Mouse (Mus musculus): ENCODE results near the gene Gabpb2. TPM values are rescaled to one million over a fixed set of nuclear protein-coding genes. Genes with fewer than 3 reads are reported as not detected.
"Not testable (repeated sequence)": the region's sequence is repeated elsewhere in the genome, so short reads cannot be mapped to it uniquely, and the experiment has no call there.

Gabpb2 gene
- polyA plus RNA-seq, 1 experiment from 2014 or later, result 7.7 TPM

GRCm38 (mm10) chr3:95147924-95148323 lies 69.8 kb downstream of the Gabpb2 start:
- no peak overlapping the region for H3K9ac ChIP-seq
- no peaks in the 10 kb centered on the region for H3K9me3 ChIP-seq (replicated peaks)
- no peak overlapping the region for H3K27ac ChIP-seq (ENCODE audit: poor library complexity, severe bottlenecking)
- H3K4me1 ChIP-seq (replicated peaks), result no peaks in the 10 kb centered on the region
- H3K36me3 ChIP-seq, result no peaks in the 10 kb centered on the region
- 61% methylated on average over 3 of the region's 3 CpGs for WGBS
- no peak overlapping the region for H3K4me3 ChIP-seq
- no peaks in the 10 kb centered on the region for H3K27me3 ChIP-seq (replicated peaks)
- H3K4me2 ChIP-seq, result no peak overlapping the region
- no peak for ATAC-seq (ENCODE audit: insufficient number of reproducible peaks, low FRiP score)

- H3K4me1 ChIP-seq (replicated peaks), result no peaks in the 10 kb centered on the region
- 8% methylated on average over 5 of the region's 5 CpGs for WGBS
- ATAC-seq (ENCODE audit: insufficient number of reproducible peaks, low FRiP score), result 0 out of 2 replicates have a peak, but pooled peaks have one; percentile 29
- H3K4me2 ChIP-seq, result no peak overlapping the region
- H3K9me3 ChIP-seq (replicated peaks), result no peaks in the 10 kb centered on the region; the same call in 1 of the 2 replicates
- no peaks in the 10 kb centered on the region for H3K27me3 ChIP-seq (replicated peaks)
- H3K27ac ChIP-seq (ENCODE audit: poor library complexity, severe bottlenecking), result no peak overlapping the region
- H3K36me3 ChIP-seq, result 0 out of 2 replicates have a peak, but pooled peaks cover 8% of the 10 kb centered on the region
- H3K9ac ChIP-seq, result no peak overlapping the region
- no peak overlapping the region for H3K4me3 ChIP-seq
Measured at GRCm38 (mm10) chr3:95142617-95143011, 75.1 kb downstream of the Gabpb2 start.

- Histone ChIP-seq H3K27ac (ENCODE audit: poor library complexity, severe bottlenecking) (no peak within 1 kb of the TSS), H3K9ac (no peak within 1 kb of the TSS), H3K4me2 (no peak within 1 kb of the TSS), H3K36me3 (0 out of 2 replicates have a peak, but pooled peaks cover 8% of the 10 kb centered on the region), H3K9me3 (replicated peaks) (no peaks in the 10 kb centered on the region; the same call in 1 of the 2 replicates), H3K4me3 (no peak within 1 kb of the TSS), H3K27me3 (replicated peaks) (no peaks in the 10 kb centered on the region), H3K4me1 (replicated peaks) (no peaks in the 10 kb centered on the region)
- ATAC-seq (ENCODE audit: insufficient number of reproducible peaks, low FRiP score), result no peak
- WGBS, result 78% methylated on average over 10 of the region's 10 CpGs
Measured at GRCm38 (mm10) chr3:95141952-95142616, 75.6 kb downstream of the Gabpb2 start, which contains the start of gene Tnfaip8l2. Gene Tnfaip8l2, minus strand, starts transcription at chr3:95142360.

- H3K36me3 ChIP-seq, result 0 out of 2 replicates have a peak, but pooled peaks cover 8% of the 10 kb centered on the region
- no peak for ATAC-seq (ENCODE audit: insufficient number of reproducible peaks, low FRiP score)
- 91% methylated on average over 9 of the region's 9 CpGs for WGBS
- no peaks in the 10 kb centered on the region; the same call in 1 of the 2 replicates for H3K9me3 ChIP-seq (replicated peaks)
- H3K27ac ChIP-seq (ENCODE audit: poor library complexity, severe bottlenecking), result no peak overlapping the region
- H3K4me2 ChIP-seq, result no peak overlapping the region
- H3K27me3 ChIP-seq (replicated peaks), result no peaks in the 10 kb centered on the region
- no peak overlapping the region for H3K9ac ChIP-seq
- H3K4me1 ChIP-seq (replicated peaks), result no peaks in the 10 kb centered on the region
- no peak overlapping the region for H3K4me3 ChIP-seq
Measured at GRCm38 (mm10) chr3:95141474-95141873, 76.2 kb downstream of the Gabpb2 start.

- H3K36me3 ChIP-seq, result 0 out of 2 replicates have a peak, but pooled peaks cover 8% of the 10 kb centered on the region
- H3K9me3 ChIP-seq (replicated peaks), result no peaks in the 10 kb centered on the region; the same call in 1 of the 2 replicates
- H3K27me3 ChIP-seq (replicated peaks), result no peaks in the 10 kb centered on the region
- H3K9ac ChIP-seq, result no peak overlapping the region
- H3K4me2 ChIP-seq, result peak overlapping the region; percentile 42; the same call in 1 of the 2 replicates
- no peak overlapping the region for H3K4me3 ChIP-seq
- peaks cover 3% of the 10 kb centered on the region for H3K4me1 ChIP-seq (replicated peaks)
- no peak overlapping the region for H3K27ac ChIP-seq (ENCODE audit: poor library complexity, severe bottlenecking)
- WGBS, result 80% methylated on average over 6 of the region's 6 CpGs
- no peak for ATAC-seq (ENCODE audit: insufficient number of reproducible peaks, low FRiP score)
Measured at GRCm38 (mm10) chr3:95140795-95141194, 76.9 kb downstream of the Gabpb2 start.

GRCm38 (mm10) chr3:95140289-95140595 lies 77.5 kb downstream of the Gabpb2 start:
- WGBS, result 43% methylated on average over 18 of the region's 18 CpGs
- no peak overlapping the region; the same call in 1 of the 2 replicates for H3K9ac ChIP-seq

GRCm38 (mm10) chr3:95139586-95140288 lies 78.0 kb downstream of the Gabpb2 start:
- Histone ChIP-seq H3K27ac (ENCODE audit: poor library complexity, severe bottlenecking) (no peak overlapping the region), H3K36me3 (0 out of 2 replicates have a peak, but pooled peaks cover 8% of the 10 kb centered on the region), H3K4me3 (no peak overlapping the region), H3K9ac (no peak overlapping the region; the same call in 1 of the 2 replicates), H3K27me3 (replicated peaks) (no peaks in the 10 kb centered on the region), H3K4me1 (replicated peaks) (peaks cover 14% of the 10 kb centered on the region), H3K9me3 (replicated peaks) (no peaks in the 10 kb centered on the region; the same call in 1 of the 2 replicates), H3K4me2 (peak overlapping the region; percentile 42)
- whole genome bisulfite sequencing, result 56% methylated on average over 25 of the region's 25 CpGs
- ATAC-seq (ENCODE audit: insufficient number of reproducible peaks, low FRiP score), result no peak

More at GRCm38 (mm10) chr3:95140289-95140595, 77.5 kb downstream of the Gabpb2 start:
- Histone ChIP-seq H3K4me1 (replicated peaks) (peaks cover 9% of the 10 kb centered on the region), H3K4me2 (peak overlapping the region; percentile 42), H3K36me3 (0 out of 2 replicates have a peak, but pooled peaks cover 8% of the 10 kb centered on the region), H3K27ac (ENCODE audit: poor library complexity, severe bottlenecking) (no peak overlapping the region), H3K27me3 (replicated peaks) (no peaks in the 10 kb centered on the region), H3K4me3 (no peak overlapping the region), H3K9me3 (replicated peaks) (no peaks in the 10 kb centered on the region; the same call in 1 of the 2 replicates)
- ATAC-seq (ENCODE audit: insufficient number of reproducible peaks, low FRiP score), result no peak

GRCm38 (mm10) chr3:95136336-95136735 lies 81.4 kb downstream of the Gabpb2 start:
- ATAC-seq (ENCODE audit: insufficient number of reproducible peaks, low FRiP score), result no peak
- 85% methylated on average over 3 of the region's 3 CpGs for whole genome bisulfite sequencing
- Histone ChIP-seq H3K27me3 (replicated peaks) (no peaks in the 10 kb centered on the region), H3K9ac (no peak overlapping the region), H3K4me2 (no peak overlapping the region), H3K4me3 (no peak overlapping the region), H3K36me3 (peaks cover 16% of the 10 kb centered on the region), H3K27ac (ENCODE audit: poor library complexity, severe bottlenecking) (no peak overlapping the region), H3K4me1 (replicated peaks) (peaks cover 19% of the 10 kb centered on the region), H3K9me3 (replicated peaks) (no peaks in the 10 kb centered on the region; the same call in 1 of the 2 replicates)

- no peaks in the 10 kb centered on the region for H3K9me3 ChIP-seq (replicated peaks)
- H3K36me3 ChIP-seq, result peaks cover 15% of the 10 kb centered on the region
- H3K27me3 ChIP-seq (replicated peaks), result no peaks in the 10 kb centered on the region
- H3K4me1 ChIP-seq (replicated peaks), result peaks cover 19% of the 10 kb centered on the region
- peak overlapping the region; percentile 46 for H3K4me3 ChIP-seq
- no peak overlapping the region for H3K9ac ChIP-seq
- WGBS, result 77% methylated on average over 7 of the region's 7 CpGs
- no peak for ATAC-seq (ENCODE audit: insufficient number of reproducible peaks, low FRiP score)
- no peak overlapping the region for H3K27ac ChIP-seq (ENCODE audit: poor library complexity, severe bottlenecking)
- peak overlapping the region; percentile 69 for H3K4me2 ChIP-seq
Measured at GRCm38 (mm10) chr3:95135433-95136052, 82.2 kb downstream of the Gabpb2 start.

- peaks cover 19% of the 10 kb centered on the region for H3K4me1 ChIP-seq (replicated peaks)
- H3K36me3 ChIP-seq, result peaks cover 18% of the 10 kb centered on the region
- WGBS, result 17% methylated on average over 6 of the region's 6 CpGs
- no peak overlapping the region; the same call in 1 of the 2 replicates for H3K9ac ChIP-seq
- H3K27me3 ChIP-seq (replicated peaks), result no peaks in the 10 kb centered on the region
- H3K4me2 ChIP-seq, result peak overlapping the region; percentile 69
- H3K4me3 ChIP-seq, result peak overlapping the region; percentile 46
- no peak overlapping the region; the same call in 1 of the 2 replicates for H3K27ac ChIP-seq (ENCODE audit: poor library complexity, severe bottlenecking)
- H3K9me3 ChIP-seq (replicated peaks), result no peaks in the 10 kb centered on the region
- 0 out of 2 replicates have a peak, but pooled peaks have one; percentile 29 for ATAC-seq (ENCODE audit: insufficient number of reproducible peaks, low FRiP score)
Measured at GRCm38 (mm10) chr3:95135023-95135422, 82.7 kb downstream of the Gabpb2 start.

- peaks cover 25% of the 10 kb centered on the region for H3K36me3 ChIP-seq
- H3K9ac ChIP-seq; H3K27ac ChIP-seq (ENCODE audit: poor library complexity, severe bottlenecking); H3K9me3 ChIP-seq (replicated peaks); H3K27me3 ChIP-seq (replicated peaks); H3K4me2 ChIP-seq: not testable (repeated sequence)
- H3K4me1 ChIP-seq (replicated peaks), result peaks cover 19% of the 10 kb centered on the region
- ATAC-seq (ENCODE audit: insufficient number of reproducible peaks, low FRiP score), result peak; percentile 40
- no CpG with 5 or more reads among the region's 12 CpGs for WGBS
- peak overlapping the region; percentile 85 for H3K4me3 ChIP-seq
Measured at GRCm38 (mm10) chr3:95134133-95134532, 83.6 kb downstream of the Gabpb2 start.
